Mouse (Mus musculus) brain, adult 2 months (tissue): ENCODE results near the gene Gm20877.
"Not testable (repeated sequence)": the region's sequence is repeated elsewhere in the genome, so short reads cannot be mapped to it uniquely, and the experiment has no call there.

Experiments
- DNase-seq: peaks from one replicate; pipeline ENCODE4 v3.0.0; 2011; ENCODE audit warnings: low read depth, low spot score

Gene Gm20877

GRCm38 (mm10) chrY:17093573-17093972, at the start of gene Gm20877:
Gene Gm20877, plus strand, starts transcription at chrY:17093873.
- not testable (repeated sequence) for DNase-seq
